Mouse (Mus musculus) limb, embryonic 15.5 days (tissue): ENCODE data around the gene Slf2. TPM values are rescaled to one million over a fixed set of nuclear protein-coding genes. Genes with fewer than 3 reads are reported as not detected.

ENCODE experiments used
- ATAC-seq: fragments of 200-750 bp; cut with Nextera tagmentation; 2 replicates; pipeline ENCODE4 v1.8.0; 2017; ENCODE audit warnings: low read depth, moderate TSS enrichment; ENCODE audit not compliant: insufficient number of reproducible peaks, low FRiP score, low TSS enrichment
- H3K27ac ChIP-seq: fragments of 300-500 bp; sonication (generic); 2 replicates; pipeline ENCODE4 v1.5.1; 2015; ENCODE audit warnings: moderate library complexity, mild to moderate bottlenecking, inconsistent platforms
- H3K27me3 ChIP-seq: fragments of 300-500 bp; sonication (generic); 2 replicates; pipeline ENCODE4 v1.6.1; 2015; ENCODE audit warnings: inconsistent platforms
- H3K36me3 ChIP-seq: fragments of 300-500 bp; sonication (generic); 2 replicates; pipeline ENCODE4 v1.6.1; 2015; ENCODE audit warnings: inconsistent platforms
- H3K4me1 ChIP-seq: fragments of 300-500 bp; sonication (generic); 2 replicates; pipeline ENCODE4 v1.6.1; 2015; ENCODE audit warnings: inconsistent platforms
- H3K4me2 ChIP-seq: fragments of 300-500 bp; sonication (generic); 2 replicates; pipeline ENCODE4 v1.6.1; 2015; ENCODE audit warnings: mild to moderate bottlenecking, inconsistent platforms
- H3K4me3 ChIP-seq: fragments of 300-500 bp; sonication (generic); 2 replicates; pipeline ENCODE4 v1.5.1; 2015; ENCODE audit warnings: mild to moderate bottlenecking, inconsistent platforms
- H3K9ac ChIP-seq: fragments of 300-500 bp; sonication (generic); 2 replicates; pipeline ENCODE4 v1.6.1; 2015; ENCODE audit warnings: inconsistent platforms
- H3K9me3 ChIP-seq: fragments of 300-500 bp; sonication (generic); 2 replicates; pipeline ENCODE4 v1.6.1; 2016; ENCODE audit warnings: inconsistent platforms
- WGBS: fragments of 180-500 bp; shearing (Covaris S2); methylation state at CpG from one replicate; pipeline ENCODE4 v1.1.7; 2015; 5-methylcytosine and 5-hydroxymethylcytosine counted together
- polyA plus RNA-seq: library from polyadenylated mRNA; unstranded; fragments of >200 nt; fragmentation: Nextera tagmentation; extraction: Ambion mirVana; gene quantifications from 2 replicates; pipeline ENCODE4 v1.2.1, GENCODE M21; 2015

Slf2 gene
- polyA plus RNA-seq, 1 experiment from 2014 or later, result 29.1 TPM

DNA sequence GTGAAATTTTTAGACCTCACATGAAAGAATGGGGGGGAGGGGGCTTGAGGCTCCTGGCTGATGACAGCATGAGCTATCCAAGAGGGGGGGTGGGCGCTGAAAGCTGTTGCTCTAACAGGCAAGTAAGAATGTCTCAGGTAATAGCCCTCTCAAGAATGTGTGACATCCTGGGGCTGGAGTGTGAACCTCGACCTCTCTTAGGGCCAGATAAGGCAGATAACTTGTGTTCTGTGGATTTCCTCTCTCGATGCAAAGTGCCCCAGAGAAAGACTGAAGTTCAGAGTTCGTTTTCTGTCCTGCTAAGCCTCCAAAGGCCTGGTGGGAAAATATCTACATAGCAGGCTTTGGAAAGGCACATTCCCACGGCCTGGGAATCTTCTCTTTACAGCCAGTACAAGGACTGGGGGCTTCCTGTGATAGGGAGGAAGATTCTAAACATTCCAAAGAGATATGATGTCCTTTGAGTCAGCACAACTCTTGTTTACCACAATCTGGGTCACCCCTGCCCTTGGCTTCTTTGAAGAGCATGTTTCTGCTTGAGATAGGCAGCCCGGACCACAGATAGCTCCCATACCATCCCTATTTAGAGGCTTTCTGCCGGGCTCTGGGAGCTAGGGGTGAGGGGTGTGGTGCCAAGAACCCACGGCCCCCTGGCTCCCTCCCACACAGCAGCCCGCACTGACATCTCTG lies 31.7 kb upstream of the Slf2 start:
- Histone ChIP-seq H3K9ac (no peak overlapping the region), H3K9me3 (no peaks in the 10 kb centered on the region), H3K36me3 (no peaks in the 10 kb centered on the region), H3K27me3 (peaks cover 23% of the 10 kb centered on the region), H3K27ac (no peak overlapping the region), H3K4me1 (peaks cover 18% of the 10 kb centered on the region; the same call in 1 of the 2 replicates), H3K4me2 (no peak overlapping the region), H3K4me3 (no peak overlapping the region)
- WGBS, result 27% methylated on average over 9 of the region's 9 CpGs
- no peak for ATAC-seq

DNA sequence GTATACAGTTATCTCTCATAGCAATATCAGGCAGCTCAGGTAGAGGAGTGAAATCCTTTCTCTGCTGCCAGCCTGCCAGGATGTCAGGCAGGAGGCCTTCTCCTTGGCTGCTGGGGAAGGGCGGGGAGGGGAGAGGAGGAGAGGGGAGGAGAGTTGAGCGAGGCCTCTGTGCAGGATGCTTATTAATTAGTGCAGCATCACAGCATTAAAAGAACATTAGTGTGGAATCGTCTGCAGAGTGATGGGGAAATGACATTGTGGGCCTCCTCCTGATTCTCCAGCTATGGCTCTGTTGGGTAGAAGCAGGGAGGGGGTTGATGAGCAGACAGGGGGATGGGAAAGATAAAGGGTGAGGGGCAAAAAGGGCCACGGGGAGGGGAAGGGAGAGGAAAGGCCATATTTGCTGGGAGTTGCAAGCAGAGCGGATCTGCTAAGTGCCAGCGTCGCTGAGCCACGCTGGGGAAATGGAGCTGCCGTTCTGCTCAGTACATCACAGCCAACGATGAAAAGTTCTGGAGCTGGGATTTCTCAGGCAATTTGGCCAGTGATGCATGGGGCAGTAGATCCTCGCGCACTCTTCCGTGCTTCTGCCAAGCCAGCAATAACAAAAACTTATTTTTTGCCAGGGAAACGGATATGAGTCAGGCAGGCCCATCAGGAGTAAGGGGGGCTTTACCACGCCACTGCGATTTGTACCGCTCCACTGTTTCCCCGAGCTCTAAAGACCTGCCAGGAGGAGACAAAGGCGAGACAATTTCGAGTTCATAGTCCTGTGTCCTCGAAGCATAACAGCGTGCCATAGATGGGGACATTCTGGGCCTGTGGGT lies 30.8 kb upstream of the Slf2 start:
- WGBS, result 40% methylated on average over 22 of the region's 22 CpGs
- peak overlapping the region; percentile 22; the same call in 1 of the 2 replicates for H3K27ac ChIP-seq

DNA sequence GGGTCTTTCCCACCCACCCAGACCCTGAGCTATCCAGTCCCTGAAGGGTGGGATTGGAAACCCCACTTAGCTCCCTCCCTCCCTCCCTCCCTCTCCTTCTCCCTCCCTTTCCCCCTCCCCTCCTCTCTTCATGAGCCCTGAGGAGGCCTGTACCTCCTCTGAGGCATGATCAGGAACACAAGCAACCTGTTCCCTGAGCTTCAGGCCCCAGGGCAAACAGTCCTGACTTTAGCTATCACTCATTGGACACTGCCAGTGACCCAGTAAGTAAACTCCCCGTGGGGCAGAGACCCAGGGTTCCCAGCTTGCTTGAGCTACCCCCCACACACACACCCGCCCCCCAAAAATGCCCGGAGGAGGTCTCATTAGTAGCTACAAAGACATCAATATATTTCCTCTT lies 29.9 kb upstream of the Slf2 start:
- 59% methylated on average over 3 of the region's 3 CpGs for WGBS
- Histone ChIP-seq H3K4me3 (no peak overlapping the region), H3K9ac (no peak overlapping the region), H3K36me3 (no peaks in the 10 kb centered on the region), H3K27ac (no peak overlapping the region), H3K4me2 (no peak overlapping the region), H3K27me3 (peaks cover 13% of the 10 kb centered on the region), H3K9me3 (no peaks in the 10 kb centered on the region), H3K4me1 (peaks cover 20% of the 10 kb centered on the region; the same call in 1 of the 2 replicates)
- no peak for ATAC-seq

More for the DNA sequence above, 30.8 kb upstream of the Slf2 start:
- Histone ChIP-seq H3K36me3 (no peaks in the 10 kb centered on the region), H3K27me3 (peaks cover 20% of the 10 kb centered on the region), H3K9me3 (no peaks in the 10 kb centered on the region), H3K4me1 (peaks cover 20% of the 10 kb centered on the region; the same call in 1 of the 2 replicates), H3K4me2 (no peak overlapping the region), H3K4me3 (no peak overlapping the region), H3K9ac (no peak overlapping the region)
- no peak for ATAC-seq

DNA sequence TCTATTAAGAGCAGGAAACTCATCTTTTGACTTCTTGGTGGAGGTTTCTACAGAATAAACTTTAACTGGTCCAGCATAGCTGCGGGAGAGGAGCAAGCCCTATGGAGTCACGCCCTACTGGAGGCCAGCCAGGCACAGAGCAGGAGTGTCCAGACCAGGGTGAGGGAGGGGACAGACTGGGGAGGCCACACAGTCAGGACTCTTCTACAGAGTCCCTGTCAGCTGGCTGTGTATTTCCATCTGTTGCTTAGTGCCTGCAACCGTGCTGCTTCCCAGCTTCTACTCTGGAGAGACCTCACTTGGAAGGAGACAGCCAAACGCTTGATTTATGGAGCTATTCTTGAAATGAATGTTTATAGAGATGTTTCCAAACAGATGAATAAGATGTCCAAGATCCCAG lies 28.6 kb upstream of the Slf2 start:
- Histone ChIP-seq H3K4me3 (no peak overlapping the region), H3K27me3 (peaks cover 3% of the 10 kb centered on the region), H3K9ac (no peak overlapping the region), H3K36me3 (no peaks in the 10 kb centered on the region), H3K27ac (no peak overlapping the region), H3K9me3 (no peaks in the 10 kb centered on the region), H3K4me1 (peaks cover 20% of the 10 kb centered on the region; the same call in 1 of the 2 replicates), H3K4me2 (no peak overlapping the region)
- ATAC-seq, result no peak
- WGBS, result 73% methylated on average over 4 of the region's 4 CpGs

DNA sequence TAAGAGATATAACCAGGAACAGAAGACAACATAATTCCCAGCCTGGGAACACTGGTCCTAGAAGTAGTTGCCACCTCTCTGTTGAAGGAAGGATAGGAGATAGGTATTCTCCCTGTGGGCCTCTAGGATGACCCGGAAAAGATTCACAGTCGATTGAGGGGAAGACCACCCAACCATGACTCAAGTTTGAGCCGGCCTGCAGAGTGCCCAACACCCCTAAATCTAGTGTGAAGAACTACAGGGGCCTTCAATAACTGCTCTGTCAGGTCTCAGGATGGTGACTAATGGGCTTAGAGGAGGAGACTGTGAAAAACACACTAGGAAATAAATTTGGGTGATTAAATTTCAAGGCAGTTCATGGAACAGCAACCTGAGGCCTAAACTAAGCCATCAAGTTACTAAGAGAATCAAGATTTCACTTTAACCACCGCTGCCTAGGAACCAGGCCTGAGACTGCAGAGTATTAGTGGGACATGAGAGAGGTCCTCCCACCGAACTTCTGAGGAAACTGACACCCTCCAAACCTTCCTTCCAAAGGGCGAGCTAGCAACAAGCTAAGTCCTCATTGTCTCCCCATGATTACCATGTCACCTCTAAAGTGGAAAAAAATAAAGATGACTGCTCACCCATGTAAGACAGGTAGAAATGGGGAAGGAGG lies 27.5 kb upstream of the Slf2 start:
- Histone ChIP-seq H3K9me3 (no peaks in the 10 kb centered on the region), H3K4me1 (peaks cover 30% of the 10 kb centered on the region), H3K27me3 (no peaks in the 10 kb centered on the region), H3K36me3 (no peaks in the 10 kb centered on the region), H3K9ac (no peak overlapping the region), H3K4me2 (no peak overlapping the region), H3K4me3 (no peak overlapping the region), H3K27ac (no peak overlapping the region)
- no peak for ATAC-seq
- WGBS, result 60% methylated on average over 6 of the region's 6 CpGs

DNA sequence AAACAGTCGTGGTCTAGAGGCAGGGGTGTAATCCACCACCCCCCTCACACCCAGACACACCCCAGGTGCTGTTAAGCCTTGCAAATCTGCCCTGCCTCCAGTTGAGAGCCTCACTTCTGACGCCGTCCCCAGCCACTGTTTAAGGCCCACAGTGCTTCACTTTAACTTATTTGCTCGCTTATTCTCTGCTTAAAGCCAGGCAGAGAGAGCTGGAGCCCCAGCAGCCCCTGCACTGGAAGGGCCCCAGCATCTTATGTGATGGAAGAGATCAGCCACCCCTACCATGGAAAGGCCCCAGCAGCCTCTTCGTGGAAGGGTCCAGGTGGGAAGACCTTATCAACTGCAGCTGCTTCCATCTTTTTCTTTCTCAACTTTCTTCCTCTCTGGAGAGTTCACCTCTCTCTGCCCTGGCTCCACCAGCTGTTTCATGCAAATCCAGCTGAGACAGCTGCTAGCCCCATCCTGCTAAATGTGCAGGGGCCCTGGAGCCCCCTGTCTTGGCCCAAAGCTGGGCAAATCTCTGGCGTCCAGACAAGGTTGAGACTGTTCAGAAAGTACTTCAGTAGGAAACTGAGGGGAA lies 26.7 kb upstream of the Slf2 start:
- Histone ChIP-seq H3K27me3 (no peaks in the 10 kb centered on the region), H3K9ac (no peak overlapping the region), H3K9me3 (no peaks in the 10 kb centered on the region), H3K27ac (0 out of 2 replicates have a peak overlapping the region, but pooled peaks have one; percentile 4), H3K4me3 (no peak overlapping the region), H3K36me3 (no peaks in the 10 kb centered on the region), H3K4me1 (peaks cover 35% of the 10 kb centered on the region), H3K4me2 (no peak overlapping the region)
- 26% methylated on average over 6 of the region's 6 CpGs for WGBS
- ATAC-seq, result no peak

DNA sequence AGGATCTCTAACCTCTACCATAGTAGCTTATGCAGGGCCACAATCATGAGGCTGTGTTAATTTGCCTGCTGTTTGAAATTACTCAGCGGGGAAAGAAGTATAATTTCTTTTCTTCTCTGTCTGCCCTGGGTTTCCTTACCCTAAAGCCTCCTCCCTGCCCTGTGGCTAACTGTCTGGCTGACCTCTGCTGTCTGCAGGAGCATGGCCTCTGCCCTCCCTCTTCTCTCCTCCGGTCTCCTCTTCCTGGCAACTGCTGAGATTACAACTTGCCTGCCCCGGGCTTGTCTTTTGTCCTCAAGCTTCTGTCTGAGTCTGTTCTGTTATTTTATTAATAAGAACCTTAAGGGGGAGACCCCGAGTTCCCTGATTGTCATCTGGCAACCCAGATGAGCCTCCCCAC lies 25.6 kb upstream of the Slf2 start:
- no peak overlapping the region for H3K4me3 ChIP-seq
- no peak overlapping the region for H3K4me2 ChIP-seq
- ATAC-seq, result no peak
- no peaks in the 10 kb centered on the region for H3K9me3 ChIP-seq
- no peak overlapping the region for H3K9ac ChIP-seq
- H3K27me3 ChIP-seq, result no peaks in the 10 kb centered on the region
- no peak overlapping the region for H3K27ac ChIP-seq
- H3K36me3 ChIP-seq, result no peaks in the 10 kb centered on the region
- H3K4me1 ChIP-seq, result peaks cover 27% of the 10 kb centered on the region
- 31% methylated on average over 4 of the region's 4 CpGs for WGBS

DNA sequence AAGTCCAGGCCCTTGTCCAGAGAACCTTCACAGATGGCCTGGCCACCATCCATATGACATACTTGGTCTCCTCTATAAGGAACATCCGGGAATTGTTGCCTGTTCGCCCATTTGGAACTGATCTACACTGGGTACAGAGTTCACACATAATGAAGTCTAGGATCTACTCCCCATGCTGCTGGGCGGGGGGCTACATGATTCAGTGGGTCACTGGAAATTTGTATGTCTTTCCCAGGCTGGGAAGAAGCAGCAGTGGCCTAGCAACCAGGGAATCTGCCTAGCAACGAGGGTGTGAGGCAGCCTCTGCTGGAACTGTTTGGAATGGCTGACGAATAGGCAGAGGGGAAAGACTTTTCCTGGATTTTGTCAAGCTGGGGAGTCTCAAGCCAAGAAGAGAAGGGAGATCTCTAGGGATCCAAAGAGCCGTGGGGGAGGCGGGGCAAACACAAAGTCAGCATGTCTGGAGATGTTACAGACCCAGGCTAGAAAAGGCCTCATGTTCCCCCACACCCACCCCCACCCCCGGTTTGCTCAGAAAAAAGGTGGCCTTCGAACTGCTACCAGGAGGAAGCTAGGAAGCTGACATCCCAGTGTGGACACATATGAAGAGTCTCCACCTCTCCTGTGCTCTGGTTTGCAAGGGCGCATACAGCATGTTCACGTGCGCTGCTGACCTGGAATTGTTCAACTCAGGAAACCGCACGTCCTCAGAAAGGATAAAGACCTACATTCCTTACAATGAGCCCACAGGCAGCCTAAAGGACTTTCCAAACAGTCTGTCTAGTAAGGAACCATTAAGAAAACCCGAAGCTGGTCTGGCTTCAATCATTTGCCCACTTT lies 22.9 kb upstream of the Slf2 start:
- ATAC-seq, result no peak
- 47% methylated on average over 15 of the region's 15 CpGs for WGBS
- H3K4me2 ChIP-seq, result no peak overlapping the region
- no peak overlapping the region for H3K4me3 ChIP-seq
- no peak overlapping the region for H3K9ac ChIP-seq
- 0 out of 2 replicates have a peak overlapping the region, but pooled peaks have one; percentile 28 for H3K27ac ChIP-seq
- H3K4me1 ChIP-seq, result peaks cover 22% of the 10 kb centered on the region
- no peaks in the 10 kb centered on the region for H3K36me3 ChIP-seq
- no peaks in the 10 kb centered on the region for H3K27me3 ChIP-seq
- no peaks in the 10 kb centered on the region for H3K9me3 ChIP-seq

DNA sequence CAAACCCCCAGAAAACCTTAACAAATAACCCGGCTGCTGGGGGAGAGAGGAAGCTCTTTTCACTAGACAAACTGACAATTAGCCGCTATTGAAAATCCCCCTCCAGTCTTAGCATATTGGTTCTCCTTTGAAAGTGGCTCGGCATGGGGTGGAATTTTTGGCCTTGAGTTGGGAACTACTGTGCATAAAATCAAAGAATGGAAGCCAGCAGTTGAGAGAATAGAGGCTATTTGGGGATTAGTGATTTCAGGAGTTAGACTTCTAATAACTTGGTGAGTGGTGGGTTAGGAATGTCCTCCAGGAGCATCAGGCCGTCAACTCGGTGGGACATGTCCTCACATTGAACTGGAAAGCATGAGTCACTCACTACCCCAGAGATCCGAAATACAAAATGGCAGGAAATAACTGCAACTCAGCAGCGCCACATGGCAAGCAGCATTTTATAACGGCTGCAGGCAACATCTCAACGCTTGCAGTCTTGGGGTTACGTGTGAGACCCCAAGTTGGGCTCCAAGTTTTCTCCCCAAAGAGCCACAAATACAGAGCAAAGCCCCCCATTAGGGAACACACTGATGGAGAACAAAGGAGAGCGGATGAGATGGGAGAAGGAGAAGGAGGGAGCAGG lies 22.0 kb upstream of the Slf2 start:
- no peaks in the 10 kb centered on the region for H3K9me3 ChIP-seq
- no peaks in the 10 kb centered on the region for H3K27me3 ChIP-seq
- ATAC-seq, result no peak
- H3K4me3 ChIP-seq, result no peak overlapping the region
- H3K36me3 ChIP-seq, result no peaks in the 10 kb centered on the region
- no peak overlapping the region for H3K4me2 ChIP-seq
- no peak overlapping the region for H3K27ac ChIP-seq
- H3K4me1 ChIP-seq, result peaks cover 21% of the 10 kb centered on the region
- no peak overlapping the region for H3K9ac ChIP-seq
- WGBS, result 55% methylated on average over 11 of the region's 11 CpGs

DNA sequence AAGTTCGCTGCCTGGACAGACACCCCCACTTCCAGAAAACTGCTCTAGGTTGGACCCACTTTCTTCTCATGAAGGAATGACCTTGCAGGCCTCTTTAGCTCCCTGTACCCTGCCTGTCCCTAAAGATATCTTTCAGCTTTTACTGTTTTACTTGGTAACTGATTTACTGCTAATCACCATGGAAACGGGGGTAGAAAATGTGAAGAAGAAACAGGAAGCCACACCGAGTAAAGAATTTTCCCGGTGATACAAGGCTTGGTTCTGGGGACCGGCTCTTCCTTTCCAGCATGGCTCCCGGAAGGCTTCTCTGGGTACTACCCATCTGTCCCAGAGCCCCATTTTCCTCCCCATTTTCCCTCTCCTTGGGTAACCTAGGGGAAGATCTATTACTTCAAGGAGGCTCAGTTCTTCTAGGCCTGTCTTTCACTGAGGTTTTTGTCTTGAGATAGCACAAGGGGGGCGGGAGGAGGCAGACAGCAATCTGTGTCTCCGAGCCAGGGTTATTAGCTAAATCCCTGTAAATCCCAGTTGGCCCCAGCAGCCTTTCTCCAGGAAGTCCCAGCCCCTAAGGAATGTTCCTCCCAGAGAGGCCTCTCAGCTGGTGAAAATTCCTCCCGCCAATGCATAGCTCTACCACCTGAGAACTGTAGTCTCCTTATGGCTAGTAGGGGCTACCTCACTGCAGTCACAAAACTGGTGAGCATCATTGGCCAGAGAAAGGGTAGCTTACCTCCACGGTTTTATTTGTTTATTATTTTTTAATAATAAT lies 16.3 kb upstream of the Slf2 start:
- Histone ChIP-seq H3K9ac (no peak overlapping the region), H3K9me3 (no peaks in the 10 kb centered on the region), H3K36me3 (no peaks in the 10 kb centered on the region), H3K4me3 (no peak overlapping the region), H3K27me3 (no peaks in the 10 kb centered on the region), H3K27ac (no peak overlapping the region), H3K4me2 (no peak overlapping the region), H3K4me1 (no peaks in the 10 kb centered on the region)
- no peak for ATAC-seq
- WGBS, result 42% methylated on average over 10 of the region's 10 CpGs
